Mouse (Mus musculus) C2C12 (cell line): Measurements from ENCODE around the gene Atxn7l3.

Experiments
- CTCF ChIP-seq: IDR thresholded peaks from one replicate; pipeline ENCODE4 v1.5.1; 2011; ENCODE audit not compliant: control insufficient read depth, insufficient read depth, insufficient read length
- MYOG ChIP-seq: IDR thresholded peaks from one replicate; pipeline ENCODE4 v1.6.1; 2011; ENCODE audit not compliant: control insufficient read depth, insufficient read length; ENCODE audit errors: extremely low read depth
- USF1 ChIP-seq: IDR thresholded peaks from one replicate; pipeline ENCODE4 v1.6.1; 2011; ENCODE audit warnings: low read depth, mild to moderate bottlenecking, control low read depth, moderate library complexity

GRCm38 (mm10) chr11:102339624-102340023 is 43.2 kb upstream of the Atxn7l3 start:
- no peak for TF ChIP-seq CTCF
- no peak for TF ChIP-seq USF1
- TF ChIP-seq MYOG: no peak
